Mouse (Mus musculus): ENCODE results near the gene Shc3.

DNA sequence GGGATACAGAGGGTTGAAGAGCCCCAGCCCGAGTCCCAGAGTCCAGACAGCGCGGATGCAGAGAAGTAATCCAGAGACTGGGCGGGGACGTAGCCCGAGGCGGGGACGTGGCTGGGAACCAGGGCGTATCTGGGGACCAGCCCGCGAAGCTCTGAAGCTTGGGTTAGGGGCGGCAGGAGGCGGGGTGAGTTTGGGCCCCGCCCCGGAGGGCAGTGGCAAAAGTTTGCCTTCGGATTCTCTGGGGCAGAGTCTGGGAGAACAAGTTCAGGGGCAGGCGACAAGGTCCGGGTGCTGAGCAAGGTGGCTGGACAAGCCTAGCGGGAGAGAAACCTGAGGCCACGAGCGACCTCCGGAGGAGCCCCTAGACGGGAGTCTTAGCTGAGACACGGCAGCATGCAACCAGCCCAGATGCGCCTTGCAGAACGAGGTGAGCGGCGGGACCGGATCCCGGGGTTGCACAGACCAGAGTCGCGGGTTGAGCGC lies 160.7 kb downstream of the Shc3 start, which contains the start of gene S1pr3:
- TF ChIP-seq HCFC1 (IDR thresholded peaks at IDR 0.05; ENCODE audit: low read depth, low read length) (no peak), JUN (IDR thresholded peaks at IDR 0.05; ENCODE audit: insufficient read depth, low read depth, low read length) (no peak), CTCF (conservative IDR thresholded peaks at IDR 0.05 in 1 of 2, IDR thresholded peaks at IDR 0.05 in 1 of 2; ENCODE audit: low read depth in 2 of 2, low read length in 2 of 2) (peak in 1 of 2 experiments; percentile 24; a peak in 1 of 4 replicates), ZNF384 (IDR thresholded peaks at IDR 0.05; ENCODE audit: low read depth, low read length) (no peak), ZC3H11A (IDR thresholded peaks at IDR 0.05; ENCODE audit: low read depth, low read length) (no peak), CHD1 (IDR thresholded peaks at IDR 0.05; ENCODE audit: low read depth, low read length) (no peak), POLR2AphosphoS2 (IDR thresholded peaks at IDR 0.05; ENCODE audit: low read depth, low read length) (no peak), MYC (IDR thresholded peaks at IDR 0.05; ENCODE audit: low read depth, low read length) (no peak), POLR2A (IDR thresholded peaks at IDR 0.05; ENCODE audit: low read depth, low read length) (peak; percentile 55), SMC3 (IDR thresholded peaks at IDR 0.05; ENCODE audit: low read depth, low read length) (peak; percentile 20; the same call in 1 of the 2 replicates), CHD2 (IDR thresholded peaks at IDR 0.05; ENCODE audit: low read length) (no peak), USF1 (IDR thresholded peaks at IDR 0.05; ENCODE audit: low read depth, low read length) (no peak), TCF12 (IDR thresholded peaks at IDR 0.05; ENCODE audit: low read depth, low read length) (peak; percentile 19; the same call in 1 of the 2 replicates)

Data from CH12.LX (cell line).